Mouse (Mus musculus): ENCODE measurements around the gene Gm21258.
"Not testable (repeated sequence)": the region's sequence is repeated elsewhere in the genome, so short reads cannot be mapped to it uniquely, and the experiment has no call there.

Gm21258 gene

DNA sequence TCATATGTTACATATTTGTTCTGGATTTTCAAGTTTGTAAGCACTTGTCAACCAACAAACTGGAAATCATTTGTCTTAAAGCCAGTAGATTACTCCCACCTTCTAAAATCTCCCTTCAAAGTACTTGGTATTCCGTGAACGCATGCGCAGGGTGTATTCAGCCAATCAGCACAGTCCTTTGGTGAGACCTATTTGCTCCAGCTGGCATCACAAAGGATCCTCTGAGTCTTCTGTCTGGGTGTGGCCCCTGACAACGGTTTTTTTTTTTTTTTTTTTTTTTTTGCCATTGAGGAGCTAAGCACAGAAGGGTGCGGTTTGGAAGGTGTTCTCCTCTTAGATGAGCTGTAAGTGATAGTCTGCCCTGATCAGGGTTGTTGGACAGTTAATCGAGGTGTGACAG lies at the start of gene Gm21258:
Gene Gm21258, plus strand, starts transcription at position 301 of the 400 bp plus-strand sequence.
- DNase-seq (ENCODE audit: low read depth, low spot score) = not testable (repeated sequence)

Measured in WW6 (cell line).